Mouse (Mus musculus) right cerebral cortex, postnatal 14 days (tissue): ENCODE measurements at regions not wholly inside any gene's neighbourhood (a gene's known extent, or its start where the extent isn't known, plus 50 kb on each side); places are given as distances from the start of the nearest gene placed in this dataset.

Source experiments
- DNase-seq: peaks from one replicate; pipeline ENCODE4 v3.0.0; 2022

- DNase-seq = no peak
Measured at GRCm38 (mm10) chr10:8071858-8072257, 115.8 kb upstream of the Tab2 start.

DNA sequence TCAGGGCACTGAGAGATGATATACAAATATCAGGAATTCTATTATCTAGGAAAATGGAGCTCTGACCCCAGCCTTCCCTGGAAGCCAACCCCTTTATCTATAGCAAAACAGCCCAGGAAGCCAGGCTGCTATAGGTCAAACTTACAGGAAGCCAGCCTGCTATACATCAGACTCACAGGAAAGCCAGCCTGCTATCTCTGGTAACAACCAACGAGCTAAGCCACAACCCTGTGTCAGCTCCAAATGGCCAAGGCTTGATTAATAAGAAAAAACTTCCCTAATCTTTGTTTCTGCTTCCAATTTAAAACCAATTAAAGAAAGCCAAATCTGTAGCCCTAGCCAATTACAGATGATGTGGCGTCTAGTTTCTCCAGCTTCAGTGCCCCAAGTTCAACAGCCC is 114.4 kb upstream of the Tab2 start:
- no peak for DNase-seq

DNA sequence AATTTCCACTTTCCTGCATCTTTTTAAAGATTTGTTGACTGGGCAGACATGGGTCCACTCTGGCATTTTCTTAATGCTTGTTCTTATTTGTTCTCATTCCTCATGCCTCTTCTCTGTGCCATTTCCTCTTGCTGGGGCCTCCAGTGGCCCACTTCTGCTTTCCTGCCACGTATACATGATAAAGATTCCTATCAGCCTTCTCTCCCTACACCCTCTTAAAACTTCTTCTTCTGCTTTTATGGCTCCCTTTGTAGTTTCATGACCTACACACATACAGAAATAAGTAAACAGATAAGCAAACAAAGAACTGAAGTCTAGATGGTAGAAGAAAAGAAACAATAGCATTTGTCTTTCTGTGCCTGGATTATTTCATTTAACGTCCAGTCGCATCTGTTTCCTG is 110.9 kb upstream of the Tab2 start:
- no peak for DNase-seq

DNA sequence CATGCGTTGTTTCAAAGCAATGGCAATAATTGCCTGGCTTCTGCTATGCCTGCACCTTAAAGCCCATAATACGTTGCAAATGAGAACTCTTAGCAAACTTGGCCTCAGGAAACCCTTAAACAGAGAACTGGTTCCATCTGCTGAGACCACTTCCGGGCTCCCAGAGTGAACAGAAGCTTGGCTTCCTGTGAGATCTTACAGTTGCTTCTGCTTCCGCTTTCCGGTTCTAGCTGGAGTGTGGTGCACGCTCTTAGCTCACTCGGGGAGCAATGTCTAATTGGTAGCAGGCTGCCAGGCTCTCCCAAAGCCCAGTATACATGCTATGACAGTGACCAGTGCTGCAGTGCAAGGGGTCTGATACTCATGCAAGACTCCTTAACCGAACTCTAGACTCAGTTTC is 109.7 kb upstream of the Tab2 start:
- DNase-seq = no peak

DNA sequence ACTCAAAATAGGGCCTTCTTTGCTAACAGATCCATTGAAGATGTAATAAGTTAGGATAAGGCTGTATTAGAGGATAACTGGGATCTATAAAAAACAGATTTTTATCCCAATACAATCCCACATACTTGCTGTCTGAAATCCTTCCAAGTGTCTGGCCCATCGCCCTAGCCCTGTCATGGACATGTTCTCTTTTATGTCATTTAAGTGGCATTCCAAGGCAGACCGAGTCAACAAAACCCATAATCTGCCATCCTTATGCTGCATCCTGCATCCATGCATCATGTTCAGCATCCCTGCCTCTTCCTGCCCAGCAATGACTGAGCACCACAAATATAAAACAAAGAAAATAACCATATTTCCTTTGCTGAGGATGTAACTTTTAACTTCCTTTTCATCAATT is 108.3 kb upstream of the Tab2 start:
- DNase-seq = no peak

GRCm38 (mm10) chr10:8063458-8064090 is 107.5 kb upstream of the Tab2 start:
- no peak for DNase-seq

GRCm38 (mm10) chr10:8060987-8061386 is 105.0 kb upstream of the Tab2 start:
- no peak for DNase-seq

GRCm38 (mm10) chr10:8059769-8060168 is 103.7 kb upstream of the Tab2 start:
- DNase-seq = no peak

DNA sequence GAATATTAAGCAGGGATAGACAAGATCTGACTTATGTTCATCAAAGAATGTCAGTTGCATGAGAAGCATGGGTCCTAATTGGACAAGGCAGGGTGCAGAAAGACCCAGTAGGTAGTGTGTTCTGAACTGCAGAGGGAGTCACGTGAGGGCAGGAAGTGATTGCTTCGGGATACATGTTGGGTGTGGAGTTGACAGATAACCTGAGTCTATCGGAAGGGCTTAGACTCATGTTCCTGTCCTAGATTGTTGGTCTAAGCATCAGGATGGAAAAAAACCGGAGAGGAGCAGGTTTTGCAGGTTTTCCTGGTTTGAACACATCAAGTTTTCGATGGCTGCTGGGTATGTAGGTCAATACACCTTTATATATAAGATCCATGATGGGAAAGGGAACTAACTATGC is 101.8 kb upstream of the Tab2 start:
- DNase-seq = no peak

DNA sequence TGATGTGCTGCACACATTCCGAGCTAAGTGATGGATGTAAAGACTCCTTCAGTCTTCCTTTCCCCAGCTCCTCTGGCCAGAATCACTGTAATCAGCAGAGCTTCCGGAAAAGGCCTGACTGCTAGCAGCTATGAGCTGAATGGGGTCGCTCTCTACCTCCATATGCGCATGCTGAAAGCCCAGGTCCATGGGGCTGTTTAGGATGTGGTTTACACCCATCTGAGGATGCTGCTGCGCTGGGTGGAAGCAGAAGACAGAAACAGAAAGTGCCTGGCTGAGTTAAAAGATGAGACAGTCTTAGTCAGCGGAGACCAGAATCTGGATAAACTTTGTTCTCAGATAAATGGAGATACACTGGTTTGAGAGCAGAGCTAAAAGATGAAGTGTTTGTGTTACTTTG is 99.3 kb upstream of the Tab2 start:
- DNase-seq = no peak

DNA sequence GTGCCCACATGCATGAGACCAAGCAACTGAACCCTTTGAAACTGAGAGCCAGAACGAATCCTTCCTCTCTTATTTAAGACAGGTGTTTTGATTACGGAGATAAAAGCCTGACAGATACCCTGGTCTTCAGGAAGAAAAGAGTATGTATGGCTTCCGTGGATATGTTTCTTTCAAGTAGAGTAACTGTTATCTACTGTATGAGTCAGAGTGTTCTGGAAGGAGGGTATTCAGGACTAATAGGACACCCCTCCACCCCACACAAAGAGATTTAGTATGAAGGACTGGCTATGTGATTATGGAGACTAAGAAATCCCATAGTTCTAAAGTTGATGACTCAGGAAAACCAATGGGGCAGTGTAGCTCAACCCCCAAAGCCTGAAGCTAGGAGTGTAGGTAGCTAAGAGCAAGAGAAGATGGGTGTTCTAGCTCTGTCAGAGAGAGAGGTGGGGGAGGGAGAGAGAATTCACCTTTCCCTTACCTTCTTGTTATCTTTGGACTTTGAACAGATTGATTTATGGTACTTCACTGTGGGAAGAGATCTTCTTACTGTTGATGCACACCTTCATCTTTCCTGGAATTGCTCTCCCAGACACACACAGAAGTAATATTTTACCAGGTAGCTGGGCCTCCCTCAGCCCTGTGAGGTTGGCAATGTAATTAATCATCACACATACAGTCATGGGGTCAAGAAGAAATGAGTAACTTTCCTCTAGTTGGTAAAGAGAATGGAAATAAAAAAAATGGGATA is 87.6 kb upstream of the Tab2 start:
- no peak for DNase-seq

DNA sequence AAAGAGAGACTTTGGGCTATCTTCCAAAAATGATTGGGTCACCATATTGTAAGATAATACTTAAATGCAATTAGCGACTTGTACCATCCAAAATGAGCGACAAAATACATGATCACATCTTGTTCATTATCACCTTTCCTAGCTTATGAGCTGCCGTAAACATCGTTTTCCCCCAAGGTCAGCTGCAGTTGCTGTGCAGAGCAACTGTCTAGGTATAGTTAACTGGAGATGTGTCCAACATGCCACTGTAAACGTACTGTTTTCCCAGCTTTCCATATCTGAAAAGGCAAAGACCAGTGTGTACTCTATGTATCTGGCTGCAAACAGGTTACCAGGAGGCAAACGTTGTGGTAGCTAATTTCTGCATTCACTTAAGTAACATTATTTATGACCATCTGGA is 86.3 kb upstream of the Tab2 start:
- no peak for DNase-seq

DNA sequence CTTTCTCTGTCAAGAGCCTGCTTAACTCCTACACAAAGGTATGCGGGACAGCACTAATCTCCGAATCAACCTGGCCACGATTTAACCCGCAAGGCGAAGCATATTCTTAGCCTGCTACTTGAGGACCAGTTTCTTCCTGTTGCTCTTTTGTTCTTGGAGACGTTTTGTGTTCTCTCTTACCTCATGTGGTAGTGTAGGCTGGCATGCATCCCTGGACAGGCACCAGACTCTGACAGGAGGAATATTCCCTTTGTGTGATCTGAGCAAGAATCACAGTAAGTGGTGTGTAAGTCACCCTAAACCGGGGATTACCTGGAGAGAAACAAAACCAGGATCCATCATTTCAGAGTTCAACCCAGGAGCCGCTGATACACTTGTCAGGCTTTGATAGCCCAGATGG is 85.8 kb upstream of the Tab2 start:
- no peak for DNase-seq

DNA sequence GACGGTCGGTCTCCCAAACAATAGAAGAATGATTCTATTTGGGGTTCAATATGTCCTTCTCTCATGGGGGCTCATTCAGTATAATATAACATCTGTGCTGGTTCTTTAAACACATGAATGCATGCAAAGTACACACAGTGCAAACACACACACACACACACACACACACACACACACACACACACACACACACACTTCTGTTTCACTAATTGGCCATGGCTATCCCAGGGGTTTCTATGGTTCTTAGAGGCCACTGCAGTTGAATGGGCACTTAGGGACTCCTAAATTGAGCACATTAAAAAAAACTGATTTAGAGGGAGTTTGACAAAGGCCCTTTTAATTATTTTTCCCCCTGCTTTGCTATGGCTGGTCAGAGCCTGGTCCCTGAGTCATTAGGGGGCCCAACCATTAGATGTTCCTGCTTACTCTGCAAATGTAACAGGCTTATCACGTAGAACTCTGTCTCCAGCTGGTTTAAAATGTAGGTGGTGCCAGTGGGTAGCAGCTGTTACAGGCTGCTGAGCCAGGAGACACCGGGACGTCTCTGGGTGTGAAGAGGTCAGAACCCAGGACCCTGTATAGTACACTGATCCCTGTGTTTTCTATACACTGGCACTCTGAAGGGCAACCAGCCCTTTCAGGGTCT is 82.1 kb upstream of the Tab2 start:
- no peak for DNase-seq

- DNase-seq = no peak
Measured at GRCm38 (mm10) chr10:8036293-8036692, 80.3 kb upstream of the Tab2 start.

DNA sequence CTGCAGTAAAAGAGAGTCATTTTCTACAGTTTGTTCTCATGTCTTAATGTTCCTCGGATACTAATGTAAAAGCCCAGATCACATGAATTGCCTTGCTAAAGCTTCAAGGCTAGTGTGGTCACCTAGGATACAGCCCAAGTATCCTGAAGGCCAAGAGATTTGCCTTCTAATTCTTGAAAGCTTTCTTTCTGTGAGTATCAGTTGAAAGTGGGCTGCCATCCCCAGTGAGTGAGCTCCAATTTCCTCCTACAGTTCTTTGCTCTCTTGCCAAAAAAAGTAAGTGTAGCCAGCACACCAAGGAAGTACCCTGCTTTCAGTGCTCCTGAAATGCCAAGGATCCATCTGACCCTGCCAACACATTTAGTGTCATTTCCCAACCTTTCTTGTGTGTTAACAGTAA is 79.3 kb upstream of the Tab2 start:
- no peak for DNase-seq

GRCm38 (mm10) chr10:8032203-8032602 is 76.2 kb upstream of the Tab2 start:
- no peak for DNase-seq

DNA sequence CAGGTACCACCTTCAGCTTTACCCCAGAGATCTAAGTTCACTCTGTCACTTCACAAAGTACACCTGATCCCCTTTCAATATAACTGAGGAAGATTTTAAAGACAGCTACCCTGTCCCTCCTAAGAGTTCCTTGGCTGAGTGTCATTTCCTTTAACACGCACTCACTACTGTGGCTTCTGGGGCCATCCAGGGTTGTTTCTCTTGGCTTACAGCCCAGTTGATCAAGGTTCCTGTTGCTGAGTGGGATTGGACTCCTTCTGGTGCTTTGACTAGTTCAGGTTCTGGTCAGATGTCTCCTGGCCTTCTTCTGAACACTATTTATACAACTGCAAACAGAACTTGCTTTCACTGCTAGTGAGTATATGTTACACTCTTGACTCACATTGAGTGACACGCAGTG is 72.8 kb upstream of the Tab2 start:
- DNase-seq = no peak

- no peak for DNase-seq
Measured at GRCm38 (mm10) chr10:8027023-8027422, 71.0 kb upstream of the Tab2 start.

GRCm38 (mm10) chr10:8023741-8024140 is 67.7 kb upstream of the Tab2 start:
- DNase-seq = no peak

DNA sequence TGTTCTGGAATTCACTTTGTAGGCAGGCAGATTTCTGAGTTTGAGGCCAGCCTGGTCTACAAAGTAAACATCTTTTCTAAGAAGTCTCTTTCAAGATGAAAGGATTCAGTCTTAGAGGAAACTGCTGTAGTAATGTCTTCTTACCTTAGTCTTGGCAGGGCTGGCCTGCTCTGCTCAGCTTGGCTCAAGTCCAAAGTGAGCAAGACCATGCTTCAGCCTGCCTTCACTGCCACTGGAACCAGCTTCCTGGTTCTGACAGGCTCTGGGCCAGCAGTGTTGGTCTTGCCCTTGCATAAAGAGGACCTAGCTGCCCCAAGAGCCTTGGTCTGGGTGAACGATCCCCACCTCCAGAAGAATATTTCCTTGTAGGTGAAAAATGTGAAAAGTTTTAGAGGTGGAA is 65.9 kb upstream of the Tab2 start:
- DNase-seq = peak; percentile 9

GRCm38 (mm10) chr10:8020916-8021705 is 65.1 kb upstream of the Tab2 start:
- no peak for DNase-seq

- no peak for DNase-seq
Measured at GRCm38 (mm10) chr10:8020113-8020512, 64.1 kb upstream of the Tab2 start.
